Mouse (Mus musculus) induced T-regulatory cell, adult 2 months (primary cell): ENCODE results near the gene Usp46.
A peak's percentile ranks its signal among the peaks of the same experiment; 100 is the strongest.

Experiments used
- DNase-seq: peaks from one replicate; pipeline ENCODE4 v3.0.0-alpha.2; 2012; ENCODE audit warnings: low read depth

The Usp46 gene

GRCm38 (mm10) chr5:74028221-74028620 lies 40.0 kb downstream of the Usp46 start:
- DNase-seq: no peak

DNA sequence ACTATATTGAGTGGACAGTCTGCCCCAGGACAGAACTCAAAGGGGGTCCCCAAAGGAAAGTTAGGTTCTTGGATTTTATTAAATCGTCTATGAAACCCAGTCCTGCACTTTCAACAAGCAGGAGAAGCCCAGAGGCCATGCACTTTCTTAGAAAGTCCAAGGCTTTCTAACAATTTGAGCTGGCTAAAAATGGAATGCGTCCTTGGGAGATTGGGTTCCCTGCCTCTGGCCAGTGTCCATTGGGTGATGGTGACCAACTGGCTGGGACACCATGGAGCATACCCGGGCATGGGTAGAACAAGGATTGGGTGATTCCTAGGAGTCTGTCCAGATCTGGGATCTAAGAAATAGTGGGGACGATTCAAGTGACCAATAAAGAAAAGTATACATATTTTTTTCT lies 47.7 kb downstream of the Usp46 start:
- DNase-seq: no peak

- DNase-seq: no peak
Observed at GRCm38 (mm10) chr5:74018870-74019565, 49.2 kb downstream of the Usp46 start.

- DNase-seq: no peak
Observed at GRCm38 (mm10) chr5:74017488-74017887, 50.7 kb downstream of the Usp46 start.

- DNase-seq: no peak
Observed at GRCm38 (mm10) chr5:74011629-74012028, 56.6 kb downstream of the Usp46 start.

GRCm38 (mm10) chr5:74007492-74008070 lies 60.6 kb downstream of the Usp46 start:
- DNase-seq: no peak

DNA sequence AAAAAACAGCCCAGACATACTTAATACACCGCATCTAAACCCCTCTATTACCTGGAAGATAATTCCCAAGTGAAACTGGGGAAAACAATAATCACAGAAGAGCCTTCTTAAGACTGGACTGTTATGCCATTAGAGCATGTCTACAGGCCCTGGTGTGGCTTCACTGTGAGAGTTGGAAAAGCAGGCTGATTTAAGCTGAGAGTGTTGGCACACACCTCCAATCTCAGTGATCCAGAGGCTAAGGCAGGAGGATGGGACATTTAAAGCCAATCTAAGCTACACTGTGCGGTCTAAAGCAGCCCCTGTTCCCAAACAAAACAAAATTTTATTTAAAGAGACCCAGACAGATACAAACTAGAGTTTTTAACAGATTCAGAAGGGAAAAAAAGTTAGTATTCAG lies 62.3 kb downstream of the Usp46 start:
- no peak for DNase-seq

- no peak for DNase-seq
Observed at GRCm38 (mm10) chr5:74001743-74002142, 66.5 kb downstream of the Usp46 start.

DNA sequence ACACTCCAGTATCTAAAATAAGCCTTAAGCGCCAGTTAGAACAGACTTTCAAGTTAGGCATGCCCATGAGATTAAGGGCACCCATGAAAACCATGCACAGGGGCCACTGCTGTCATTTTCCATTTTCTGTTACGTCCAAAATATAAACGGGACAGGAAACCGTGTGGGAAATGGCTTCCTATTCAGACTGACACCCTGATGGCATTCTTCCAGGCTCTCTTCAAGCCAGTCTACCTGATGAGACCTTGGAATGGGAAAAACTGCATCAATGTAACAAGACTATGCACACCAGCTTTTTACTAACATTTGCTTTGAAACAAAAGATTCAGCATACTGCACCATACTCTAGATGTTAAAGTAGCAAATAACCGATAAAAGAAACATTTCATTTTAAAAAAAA lies 69.3 kb downstream of the Usp46 start:
- no peak for DNase-seq

- DNase-seq: no peak
Observed at GRCm38 (mm10) chr5:73994850-73995249, 73.4 kb downstream of the Usp46 start.

- peak; percentile 26 for DNase-seq
Observed at GRCm38 (mm10) chr5:73993538-73993937, 74.7 kb downstream of the Usp46 start.

GRCm38 (mm10) chr5:73992321-73992720 lies 75.9 kb downstream of the Usp46 start:
- DNase-seq: no peak

GRCm38 (mm10) chr5:73989532-73989931 lies 78.7 kb downstream of the Usp46 start:
- no peak for DNase-seq

- DNase-seq: no peak
Observed at GRCm38 (mm10) chr5:73987777-73988560, 80.3 kb downstream of the Usp46 start.

DNA sequence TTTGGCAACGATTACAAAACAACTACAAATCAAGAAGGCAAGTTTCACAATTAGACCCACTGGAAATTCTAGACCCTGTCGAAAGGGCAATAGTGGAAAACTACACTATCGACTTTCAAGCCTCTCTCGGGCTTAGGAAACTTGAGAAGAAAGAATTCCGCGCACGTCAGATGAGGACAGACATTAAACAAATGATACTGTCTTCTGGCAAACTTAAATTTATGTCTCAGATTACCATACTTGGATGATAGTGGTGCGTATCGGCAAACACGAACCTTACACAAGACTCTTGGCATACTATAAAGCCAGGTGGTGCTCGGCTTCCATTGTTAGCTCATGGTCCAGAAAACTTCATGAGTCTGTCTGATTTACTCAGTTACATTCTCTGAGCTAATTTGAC lies 90.8 kb downstream of the Usp46 start:
- no peak for DNase-seq

GRCm38 (mm10) chr5:73971701-73972100 lies 96.5 kb downstream of the Usp46 start:
- DNase-seq: no peak

DNA sequence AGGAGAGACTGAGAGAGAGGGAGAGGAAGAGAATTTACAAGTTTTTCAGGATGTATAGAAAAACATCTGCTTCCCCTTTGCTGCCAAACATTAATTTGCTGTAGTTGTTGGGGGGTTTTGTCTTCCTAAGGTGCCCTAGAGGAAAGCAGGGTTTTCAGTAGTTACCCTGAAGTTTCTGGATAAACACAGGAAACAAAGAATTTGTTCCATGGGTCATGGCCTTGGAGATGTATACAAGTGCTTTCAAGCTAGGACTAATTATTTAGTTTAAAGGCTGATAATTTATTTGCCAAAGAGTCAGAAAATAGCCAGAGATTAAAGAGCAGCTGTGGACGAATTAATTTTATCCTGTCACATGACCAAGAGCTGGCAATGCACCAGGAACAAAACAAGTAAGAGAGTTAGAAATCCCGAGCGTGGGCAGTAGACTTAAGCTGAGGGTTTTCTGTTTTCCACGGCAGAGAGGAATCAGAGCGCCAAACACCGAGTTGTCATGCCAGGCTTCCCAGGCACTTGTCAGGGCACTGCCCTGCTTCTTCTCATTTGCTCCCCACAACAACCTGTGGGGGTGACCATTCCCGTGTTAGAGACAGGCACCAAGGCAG lies 98.1 kb downstream of the Usp46 start:
- no peak for DNase-seq

DNA sequence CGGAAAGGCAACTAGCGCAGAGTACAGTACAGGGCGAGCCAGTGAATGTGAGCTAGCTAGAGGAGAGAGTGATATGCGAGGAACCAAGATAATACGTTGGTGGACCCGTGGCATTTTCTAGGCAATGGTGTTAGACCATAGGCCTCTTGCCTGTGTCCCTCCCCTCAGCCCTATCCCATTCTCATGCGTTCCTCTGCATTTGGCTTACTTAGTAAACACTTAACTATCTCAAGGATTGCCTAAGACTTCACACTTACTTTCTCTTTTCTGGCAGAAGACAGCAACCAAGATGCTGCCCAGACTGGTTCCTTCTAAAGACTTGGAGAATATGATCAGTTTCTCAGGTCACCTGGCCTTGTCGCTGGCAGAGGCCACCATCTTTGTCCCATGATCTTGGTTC lies 98.9 kb downstream of the Usp46 start:
- no peak for DNase-seq

- no peak for DNase-seq
Observed at GRCm38 (mm10) chr5:73959779-73960178, 108.5 kb downstream of the Usp46 start.

DNA sequence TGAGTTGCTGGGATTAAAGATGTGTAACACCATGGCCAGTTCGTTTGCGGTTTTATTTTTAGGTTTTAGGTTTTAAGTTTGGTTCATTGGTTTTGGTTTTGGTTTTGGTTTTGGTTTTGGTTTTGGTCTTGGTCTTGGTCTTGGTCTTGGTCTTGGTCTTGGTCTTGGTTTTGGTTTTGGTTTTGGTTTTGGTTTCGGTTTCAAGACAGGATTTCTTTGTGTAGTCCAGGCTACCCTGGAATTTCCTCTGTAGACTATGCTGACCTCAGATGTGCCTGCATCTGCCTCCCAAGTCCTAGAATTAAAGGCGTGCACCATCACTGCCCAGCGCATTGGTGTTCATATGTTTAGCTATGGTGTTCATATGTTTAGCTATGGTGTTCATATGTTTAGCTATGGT lies 109.6 kb downstream of the Usp46 start:
- peak; percentile 3 for DNase-seq

DNA sequence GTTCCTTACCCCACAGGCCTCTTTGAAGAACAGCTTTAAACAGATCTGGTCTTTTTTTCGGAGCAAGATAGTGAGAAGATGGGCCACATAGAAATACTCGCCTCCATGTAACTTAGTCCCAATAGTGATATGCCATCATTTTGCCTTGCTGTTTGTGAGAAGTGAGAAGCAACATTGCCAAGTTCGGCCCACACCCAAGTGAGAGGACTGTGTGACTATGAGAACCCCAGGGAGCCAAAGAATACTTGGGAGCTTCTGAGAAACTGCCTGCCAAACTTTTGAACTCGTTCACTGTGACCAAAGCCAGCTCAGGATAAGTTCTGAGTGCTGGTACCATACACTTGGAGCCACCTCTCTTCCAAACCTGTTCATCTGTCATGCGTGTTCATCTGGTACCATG lies 110.1 kb downstream of the Usp46 start:
- no peak for DNase-seq

DNA sequence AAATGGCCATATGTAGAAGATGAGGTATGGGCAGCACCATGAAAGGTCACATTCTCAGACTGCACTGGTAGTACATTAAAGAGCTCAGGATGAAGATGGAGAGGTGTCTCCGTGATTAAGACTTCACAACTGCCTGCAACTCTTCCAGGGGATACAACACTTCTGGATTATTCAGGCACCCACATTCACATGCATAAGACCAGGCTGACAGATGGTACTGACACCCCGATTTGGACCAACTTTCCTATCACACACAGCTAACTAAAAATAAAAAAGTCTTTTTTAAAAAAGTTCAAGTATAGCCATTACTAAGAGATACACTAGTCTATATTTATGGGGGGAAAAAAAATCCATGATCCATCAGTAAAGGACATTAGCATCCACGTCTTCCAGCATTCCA lies 112.5 kb downstream of the Usp46 start:
- DNase-seq: no peak

- DNase-seq: no peak
Observed at GRCm38 (mm10) chr5:73955005-73955404, 113.2 kb downstream of the Usp46 start.
